Mouse (Mus musculus) embryonic facial prominence, embryonic 10.5 days (tissue): Measurements from ENCODE around the gene Wdr17. TPM values are rescaled to one million over a fixed set of nuclear protein-coding genes. Genes with fewer than 3 reads are reported as not detected.

Experiments used
- polyA plus RNA-seq: library from polyadenylated mRNA; unstranded; fragments of >200 nt; fragmentation: Nextera tagmentation; extraction: Ambion mirVana; gene quantifications from 2 replicates; pipeline ENCODE4 v1.2.1, GENCODE M21; 2016

Gene Wdr17
- polyA plus RNA-seq, 1 experiment from 2014 or later = 1.8 TPM

Other genes starting within 250 kb of the Wdr17 start
- gene Gpm6a, start 67.7 kb upstream of the Wdr17 start, polyA plus RNA-seq = 10.0 and 15.7 TPM in 2 replicates